Mouse (Mus musculus): ENCODE data around the gene Olfr670. TPM values are rescaled to one million over a fixed set of nuclear protein-coding genes. Genes with fewer than 3 reads are reported as not detected.

The Olfr670 gene
- not detected in 2 replicates for polyA plus RNA-seq (2012; rRNA removed)

GRCm38 (mm10) chr7:104962520-104962919 is at the start of gene Olfr670:
Olfr670 (minus strand) TSS chr7:104962620.

GRCm38 (mm10) chr7:105001929-105002328 is 39.5 kb upstream of the Olfr670 start, which contains the start of gene Olfr672:
Olfr672 (minus strand) TSS chr7:105002029.

GRCm38 (mm10) chr7:104979026-104979425 is 16.6 kb upstream of the Olfr670 start, which contains the start of gene Olfr671:
Olfr671 (minus strand) TSS chr7:104979126.

GRCm38 (mm10) chr7:104933940-104934339 is 28.5 kb downstream of the Olfr670 start, which contains the start of gene Olfr669:
Olfr669 (plus strand) TSS chr7:104934240.

GRCm38 (mm10) chr7:104927957-104928356 is 34.5 kb downstream of the Olfr670 start, which contains the start of gene Olfr668:
Olfr668 (minus strand) TSS chr7:104928057.

GRCm38 (mm10) chr7:104921382-104921781 is 41.0 kb downstream of the Olfr670 start, which contains the start of gene Olfr667:
Olfr667 (minus strand) TSS chr7:104921482.

Other genes starting within 250 kb of the Olfr670 start
- gene Usp17le, start 185.2 kb downstream of the Olfr670 start, polyA plus RNA-seq (2012; rRNA removed) = not detected in 2 replicates
- not detected in 2 replicates for gene Usp17lb, start 120.0 kb downstream of the Olfr670 start, polyA plus RNA-seq (2012; rRNA removed)
- not detected in 2 replicates for gene Usp17la, start 105.6 kb downstream of the Olfr670 start, polyA plus RNA-seq (2012; rRNA removed)
- gene Olfr665, start 84.6 kb downstream of the Olfr670 start, polyA plus RNA-seq (2012; rRNA removed) = not detected in 2 replicates
- gene Olfr666, start 66.7 kb downstream of the Olfr670 start, polyA plus RNA-seq (2012; rRNA removed) = not detected in 2 replicates
- gene Olfr667, start 41.1 kb downstream of the Olfr670 start, polyA plus RNA-seq (2012; rRNA removed) = not detected in 2 replicates
- not detected in 2 replicates for gene Olfr668, start 34.6 kb downstream of the Olfr670 start, polyA plus RNA-seq (2012; rRNA removed)
- not detected in 2 replicates for gene Olfr669, start 28.4 kb downstream of the Olfr670 start, polyA plus RNA-seq (2012; rRNA removed)
- not detected in 2 replicates for gene Olfr671, start 16.5 kb upstream of the Olfr670 start, polyA plus RNA-seq (2012; rRNA removed)
- gene Olfr672, start 39.4 kb upstream of the Olfr670 start, polyA plus RNA-seq (2012; rRNA removed) = not detected in 2 replicates
- gene Olfr675, start 65.8 kb upstream of the Olfr670 start, polyA plus RNA-seq (2012; rRNA removed) = not detected in 2 replicates
- not detected in 2 replicates for gene Olfr676, start 70.1 kb upstream of the Olfr670 start, polyA plus RNA-seq (2012; rRNA removed)
- gene Olfr677, start 88.8 kb upstream of the Olfr670 start, polyA plus RNA-seq (2012; rRNA removed) = not detected in 2 replicates
- not detected in 2 replicates for gene Olfr678, start 101.9 kb upstream of the Olfr670 start, polyA plus RNA-seq (2012; rRNA removed)
- not detected in 2 replicates for gene Olfr679, start 118.6 kb upstream of the Olfr670 start, polyA plus RNA-seq (2012; rRNA removed)
- not detected in 2 replicates for gene Olfr680-ps1, start 130.2 kb upstream of the Olfr670 start, polyA plus RNA-seq (2012; rRNA removed)
- not detected in 2 replicates for gene Olfr681, start 154.2 kb upstream of the Olfr670 start, polyA plus RNA-seq (2012; rRNA removed)
- not detected in 2 replicates for gene Olfr683, start 184.4 kb upstream of the Olfr670 start, polyA plus RNA-seq (2012; rRNA removed)
- gene Olfr684, start 201.0 kb upstream of the Olfr670 start, polyA plus RNA-seq (2012; rRNA removed) = not detected in 2 replicates
- not detected in 2 replicates for gene Olfr685, start 223.4 kb upstream of the Olfr670 start, polyA plus RNA-seq (2012; rRNA removed)
- not detected in 2 replicates for gene Olfr686, start 244.9 kb upstream of the Olfr670 start, polyA plus RNA-seq (2012; rRNA removed)